Mouse (Mus musculus): ENCODE data around the gene Pitpna. TPM values are rescaled to one million over a fixed set of nuclear protein-coding genes. Genes with fewer than 3 reads are reported as not detected.
A peak's percentile ranks its signal among the peaks of the same experiment; 100 is the strongest.

Gene Pitpna
- polyA plus RNA-seq, 1 experiment: 130 TPM

DNA sequence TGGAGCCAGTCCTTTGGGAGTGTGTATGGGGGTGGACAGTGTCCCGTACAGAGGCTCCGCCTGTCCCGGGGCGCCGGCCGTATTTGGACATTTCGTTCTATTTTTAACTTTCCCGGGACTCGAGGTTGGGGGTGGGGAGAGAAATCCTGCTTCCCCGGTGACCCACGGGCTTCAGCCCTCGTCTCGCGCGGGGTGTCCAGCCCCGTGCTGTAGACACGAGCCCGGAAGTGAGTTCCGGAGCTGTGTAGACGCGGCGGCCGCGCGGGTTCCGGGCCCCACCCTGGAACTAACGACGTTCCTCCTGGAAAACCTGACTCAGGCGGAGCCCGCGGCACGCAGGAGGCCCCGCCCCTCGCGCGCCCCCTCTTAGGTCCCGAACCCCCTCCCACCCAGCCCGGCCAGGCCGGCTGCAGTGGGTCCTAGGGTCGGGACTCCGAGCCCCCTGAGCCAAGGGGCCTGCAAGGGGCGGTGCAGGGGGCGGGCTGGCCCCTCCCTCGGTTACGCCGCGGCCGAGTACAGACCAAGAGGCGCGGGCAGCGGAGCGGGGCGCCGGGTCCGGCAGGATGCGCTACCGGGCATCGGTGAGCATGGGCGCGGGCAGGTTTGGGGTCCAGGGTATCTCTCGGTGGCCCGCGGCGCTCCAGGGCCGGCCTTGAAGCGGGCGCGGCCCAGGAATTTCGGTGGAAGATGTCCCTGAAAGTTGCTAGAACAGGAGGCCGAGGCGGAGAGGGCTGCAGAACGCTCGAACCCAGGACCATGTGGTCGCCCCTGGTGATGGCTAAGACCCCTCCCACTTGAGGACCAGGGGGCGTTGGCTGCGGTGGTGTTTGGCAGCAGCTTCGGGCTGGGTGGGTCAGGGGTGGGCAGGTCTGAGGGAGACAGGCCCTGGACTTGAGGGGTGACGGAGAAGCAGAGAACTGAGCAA, 68.0 kb downstream of the Pitpna start:
- DNase-seq (ENCODE audit: low read depth): peak; percentile 59
- TF ChIP-seq POLR2A (IDR thresholded peaks at IDR 0.05; ENCODE audit: borderline replicate concordance, extremely low read depth, insufficient read depth, insufficient read length, poor library complexity, severe bottlenecking) (0 out of 2 replicates have a peak, but pooled peaks have one; percentile 4), CTCF (IDR thresholded peaks at IDR 0.05; ENCODE audit: borderline replicate concordance, extremely low read depth, insufficient read depth, insufficient read length) (no peak)

DNA sequence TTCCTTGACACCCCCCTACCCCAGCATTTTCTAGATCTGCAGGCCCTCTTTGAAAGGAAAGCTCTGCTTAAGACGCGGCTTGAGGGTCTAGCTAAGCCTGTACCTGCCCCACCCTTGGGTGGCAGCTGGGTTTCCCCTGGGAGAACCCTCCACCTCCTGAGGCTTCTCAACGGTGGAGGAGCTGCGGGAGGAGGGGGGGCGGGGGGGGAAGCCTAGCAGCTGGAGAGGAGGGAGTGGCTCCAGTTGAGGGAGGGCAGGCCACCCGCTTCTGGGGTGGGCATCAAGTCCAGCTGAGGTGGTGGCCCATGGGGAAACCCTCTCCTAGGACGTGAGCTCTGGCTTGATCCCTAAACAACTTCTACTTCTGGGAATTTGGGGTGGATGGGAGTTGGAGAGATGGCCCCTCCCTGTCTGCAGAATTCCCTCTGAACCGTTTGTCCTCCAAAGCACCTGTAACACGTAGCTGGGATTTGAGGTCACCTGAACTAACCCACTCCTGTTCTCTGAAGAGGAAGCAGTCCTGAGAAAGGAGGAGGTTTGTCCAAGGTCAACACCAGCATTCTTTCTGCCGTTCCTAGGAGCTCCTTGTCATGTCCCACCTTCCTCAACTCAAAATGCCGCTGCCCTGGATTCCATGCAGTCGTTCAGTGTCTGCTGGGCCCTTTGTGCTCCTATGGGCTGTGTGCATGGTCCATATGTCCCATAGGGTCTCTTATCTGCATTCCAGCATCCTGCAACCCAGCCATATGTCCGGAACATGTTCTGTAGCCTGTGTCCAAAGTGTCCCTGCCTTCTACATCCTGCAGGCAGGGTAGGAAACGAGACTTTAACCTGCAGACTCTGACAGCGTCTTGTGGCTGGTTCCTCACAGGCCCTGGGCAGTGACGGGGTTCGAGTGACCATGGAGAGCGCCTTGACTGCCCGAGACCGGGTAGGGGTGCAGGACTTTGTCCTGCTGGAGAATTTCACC, 69.0 kb downstream of the Pitpna start:
- TF ChIP-seq CTCF (IDR thresholded peaks at IDR 0.05; ENCODE audit: borderline replicate concordance, extremely low read depth, insufficient read depth, insufficient read length) (no peak), POLR2A (IDR thresholded peaks at IDR 0.05; ENCODE audit: borderline replicate concordance, extremely low read depth, insufficient read depth, insufficient read length, poor library complexity, severe bottlenecking) (no peak)
- DNase-seq (ENCODE audit: low read depth): no peak

DNA sequence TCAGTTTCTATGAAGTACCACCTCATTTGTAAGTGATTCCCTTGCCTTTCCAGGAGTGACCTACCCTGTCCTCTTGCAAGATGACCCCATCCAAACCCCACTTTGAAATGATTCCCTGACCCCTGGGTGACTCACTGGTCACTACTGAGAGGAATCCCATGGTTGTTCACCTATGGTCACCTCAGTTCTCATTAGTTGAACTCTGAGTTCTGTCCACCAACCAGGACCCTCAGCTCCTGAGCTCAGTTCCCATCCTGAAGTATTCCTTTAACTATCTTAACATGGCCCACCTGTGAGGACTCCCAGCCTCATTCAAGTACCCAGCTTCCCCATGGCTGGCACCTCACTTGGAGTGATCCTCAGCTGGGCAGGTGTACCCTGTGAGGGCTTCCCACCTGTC, 69.9 kb downstream of the Pitpna start:
- TF ChIP-seq POLR2A (IDR thresholded peaks at IDR 0.05; ENCODE audit: borderline replicate concordance, extremely low read depth, insufficient read depth, insufficient read length, poor library complexity, severe bottlenecking): no peak
- no peak for TF ChIP-seq CTCF (IDR thresholded peaks at IDR 0.05; ENCODE audit: borderline replicate concordance, extremely low read depth, insufficient read depth, insufficient read length)
- no peak for DNase-seq (ENCODE audit: low read depth)

DNA sequence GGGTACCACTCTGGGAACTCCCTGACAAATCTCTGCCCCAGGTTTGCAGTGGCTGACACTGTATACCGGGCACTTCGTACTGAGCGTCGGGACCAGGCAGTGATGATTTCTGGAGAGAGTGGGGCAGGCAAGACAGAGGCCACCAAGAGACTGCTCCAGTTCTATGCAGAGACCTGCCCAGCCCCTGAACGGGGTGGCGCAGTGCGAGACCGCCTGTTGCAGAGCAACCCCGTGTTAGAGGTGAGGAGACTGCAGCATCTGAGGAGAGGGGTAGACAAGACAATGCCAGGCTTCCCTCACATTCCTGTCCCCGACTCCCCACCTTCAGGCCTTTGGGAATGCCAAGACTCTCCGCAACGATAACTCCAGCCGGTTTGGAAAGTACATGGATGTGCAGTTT, 70.4 kb downstream of the Pitpna start:
- no peak for TF ChIP-seq POLR2A (IDR thresholded peaks at IDR 0.05; ENCODE audit: borderline replicate concordance, extremely low read depth, insufficient read depth, insufficient read length, poor library complexity, severe bottlenecking)
- no peak for TF ChIP-seq CTCF (IDR thresholded peaks at IDR 0.05; ENCODE audit: borderline replicate concordance, extremely low read depth, insufficient read depth, insufficient read length)
- DNase-seq (ENCODE audit: low read depth): no peak

DNA sequence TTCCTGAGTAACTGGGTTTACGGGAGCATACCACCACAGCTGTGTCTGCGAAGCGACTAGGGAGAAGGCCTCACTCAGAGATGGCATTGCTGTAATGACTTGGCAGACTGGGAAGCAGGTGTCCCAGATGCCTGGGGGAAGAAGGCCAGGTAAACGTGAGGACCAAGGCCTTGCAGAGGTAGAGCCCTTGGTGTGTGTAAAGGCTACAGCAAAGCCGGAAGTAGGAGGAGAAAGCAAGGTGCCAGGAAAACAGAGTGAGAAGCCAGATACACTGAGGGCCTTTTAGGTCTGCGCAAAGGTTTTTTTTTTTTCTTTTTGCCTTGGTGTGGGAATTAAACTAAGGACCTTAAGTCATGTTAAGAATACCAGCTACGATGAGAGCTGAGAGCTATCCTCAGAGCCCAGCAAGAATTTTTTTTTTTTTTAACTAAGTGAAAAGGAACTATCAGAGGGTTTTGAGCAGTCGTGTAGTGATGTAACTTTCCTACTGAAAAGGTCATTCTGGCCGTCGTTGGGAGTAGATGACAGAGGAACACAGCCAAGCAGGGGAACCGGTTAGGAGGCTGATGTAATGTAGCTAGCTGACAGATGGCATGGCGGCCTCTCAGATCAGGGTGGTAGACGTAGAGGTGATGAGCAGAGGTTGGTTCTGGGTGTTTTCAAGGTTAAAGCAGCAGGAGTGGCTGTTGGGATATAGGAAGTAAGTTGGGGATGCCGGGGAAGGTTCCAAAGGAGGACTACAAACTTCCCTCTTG, 71.3 kb downstream of the Pitpna start:
- DNase-seq (ENCODE audit: low read depth): no peak
- TF ChIP-seq POLR2A (IDR thresholded peaks at IDR 0.05; ENCODE audit: borderline replicate concordance, extremely low read depth, insufficient read depth, insufficient read length, poor library complexity, severe bottlenecking) (no peak), CTCF (IDR thresholded peaks at IDR 0.05; ENCODE audit: borderline replicate concordance, extremely low read depth, insufficient read depth, insufficient read length) (no peak)

DNA sequence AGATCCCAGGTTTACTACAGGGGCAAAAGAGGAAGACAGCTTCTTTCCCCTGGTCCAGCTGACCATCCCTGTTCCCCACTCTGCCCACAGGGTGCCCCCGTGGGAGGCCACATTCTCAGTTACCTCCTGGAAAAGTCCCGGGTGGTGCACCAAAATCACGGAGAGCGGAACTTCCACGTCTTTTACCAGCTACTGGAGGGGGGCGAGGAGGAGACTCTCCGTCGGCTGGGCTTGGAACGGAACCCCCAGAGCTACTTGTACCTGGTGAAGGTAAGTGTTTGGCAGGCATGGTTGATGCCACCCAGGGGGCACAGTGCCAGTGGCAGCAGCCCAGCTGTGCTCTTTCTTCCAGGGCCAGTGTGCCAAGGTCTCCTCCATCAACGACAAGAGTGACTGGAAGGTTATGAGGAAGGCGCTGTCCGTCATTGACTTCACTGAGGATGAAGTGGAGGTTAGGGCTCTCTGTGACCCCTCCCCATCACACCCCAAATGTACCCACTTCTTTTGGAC, 72.2 kb downstream of the Pitpna start:
- TF ChIP-seq POLR2A (IDR thresholded peaks at IDR 0.05; ENCODE audit: borderline replicate concordance, extremely low read depth, insufficient read depth, insufficient read length, poor library complexity, severe bottlenecking) (no peak), CTCF (IDR thresholded peaks at IDR 0.05; ENCODE audit: borderline replicate concordance, extremely low read depth, insufficient read depth, insufficient read length) (no peak)
- DNase-seq (ENCODE audit: low read depth): no peak

DNA sequence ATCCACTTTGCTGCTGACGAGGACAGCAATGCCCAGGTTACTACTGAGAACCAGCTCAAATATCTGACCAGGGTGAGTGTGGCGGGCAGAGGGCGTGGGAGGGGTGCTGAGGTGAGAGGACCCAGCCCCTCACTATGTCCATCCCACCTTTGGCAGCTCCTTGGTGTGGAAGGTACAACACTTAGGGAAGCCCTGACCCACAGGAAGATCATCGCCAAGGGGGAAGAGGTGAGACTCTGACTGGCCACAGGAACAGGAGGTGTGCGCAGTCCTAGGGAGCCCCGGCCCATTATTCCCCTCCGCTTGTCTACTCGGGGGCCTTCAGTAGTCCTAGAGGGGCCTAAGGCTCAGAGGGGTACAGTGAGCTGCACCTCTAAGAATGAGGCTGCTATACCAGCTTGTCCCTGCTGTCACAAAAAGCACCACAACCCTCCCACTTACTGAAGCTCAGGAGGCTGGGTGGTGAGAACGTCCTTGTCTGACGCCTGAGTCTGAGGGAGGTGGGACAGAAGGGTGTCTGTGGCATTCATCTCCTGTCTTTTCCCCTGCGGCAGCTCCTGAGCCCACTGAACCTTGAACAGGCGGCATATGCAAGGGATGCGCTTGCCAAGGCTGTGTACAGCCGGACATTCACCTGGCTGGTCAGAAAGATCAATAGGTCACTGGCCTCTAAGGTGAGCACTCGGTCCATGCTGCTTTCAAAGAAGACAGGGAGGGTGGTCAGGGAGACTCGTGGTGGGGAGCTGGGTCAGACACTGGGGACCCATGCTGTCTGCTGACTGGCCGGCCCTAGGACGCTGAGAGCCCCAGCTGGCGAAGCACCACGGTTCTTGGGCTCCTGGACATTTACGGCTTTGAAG, 73.3 kb downstream of the Pitpna start:
- no peak for TF ChIP-seq CTCF (IDR thresholded peaks at IDR 0.05; ENCODE audit: borderline replicate concordance, extremely low read depth, insufficient read depth, insufficient read length)
- TF ChIP-seq POLR2A (IDR thresholded peaks at IDR 0.05; ENCODE audit: borderline replicate concordance, extremely low read depth, insufficient read depth, insufficient read length, poor library complexity, severe bottlenecking): no peak
- no peak for DNase-seq (ENCODE audit: low read depth)

DNA sequence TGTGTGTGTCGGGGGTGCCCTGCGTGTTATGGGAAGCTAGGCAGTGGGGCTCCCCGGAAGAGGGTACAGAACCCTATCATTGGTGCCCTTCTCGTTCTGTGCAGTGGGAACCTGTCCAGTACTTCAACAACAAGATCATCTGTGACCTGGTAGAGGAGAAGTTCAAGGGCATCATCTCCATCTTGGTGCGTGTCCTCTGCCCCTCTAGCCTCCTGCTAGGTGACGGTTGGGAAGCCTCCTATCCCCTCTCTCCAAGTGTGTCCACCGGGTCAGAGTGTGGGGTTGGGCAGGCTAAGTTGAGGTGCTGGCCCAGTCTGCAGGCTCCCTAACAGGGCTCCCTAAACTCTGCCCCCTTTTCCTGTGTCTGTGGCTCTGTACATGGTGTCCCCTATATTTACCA, 74.2 kb downstream of the Pitpna start:
- TF ChIP-seq POLR2A (IDR thresholded peaks at IDR 0.05; ENCODE audit: borderline replicate concordance, extremely low read depth, insufficient read depth, insufficient read length, poor library complexity, severe bottlenecking) (no peak), CTCF (IDR thresholded peaks at IDR 0.05; ENCODE audit: borderline replicate concordance, extremely low read depth, insufficient read depth, insufficient read length) (no peak)
- no peak for DNase-seq (ENCODE audit: low read depth)

DNA sequence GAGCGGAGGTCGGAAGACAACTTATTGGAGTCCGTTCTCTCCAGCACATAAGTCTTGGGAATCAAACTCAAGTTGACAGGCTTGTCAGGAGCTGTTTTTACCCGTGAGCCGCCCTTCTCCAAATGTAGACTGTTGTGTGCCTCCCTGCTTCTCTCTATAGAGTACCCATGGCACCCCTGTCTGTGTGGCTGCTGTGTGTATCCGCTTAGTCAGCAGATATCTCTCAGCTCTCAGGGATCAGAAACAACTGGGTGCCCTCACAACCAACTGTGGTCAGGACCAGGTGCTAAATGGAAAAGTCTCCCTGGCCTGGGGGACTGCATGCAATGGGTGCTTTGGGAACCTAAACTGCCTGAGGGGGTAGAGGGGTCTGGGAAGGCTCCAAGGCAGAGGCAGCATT, 78.4 kb downstream of the Pitpna start:
- no peak for TF ChIP-seq POLR2A (IDR thresholded peaks at IDR 0.05; ENCODE audit: borderline replicate concordance, extremely low read depth, insufficient read depth, insufficient read length, poor library complexity, severe bottlenecking)
- DNase-seq (ENCODE audit: low read depth): no peak

DNA sequence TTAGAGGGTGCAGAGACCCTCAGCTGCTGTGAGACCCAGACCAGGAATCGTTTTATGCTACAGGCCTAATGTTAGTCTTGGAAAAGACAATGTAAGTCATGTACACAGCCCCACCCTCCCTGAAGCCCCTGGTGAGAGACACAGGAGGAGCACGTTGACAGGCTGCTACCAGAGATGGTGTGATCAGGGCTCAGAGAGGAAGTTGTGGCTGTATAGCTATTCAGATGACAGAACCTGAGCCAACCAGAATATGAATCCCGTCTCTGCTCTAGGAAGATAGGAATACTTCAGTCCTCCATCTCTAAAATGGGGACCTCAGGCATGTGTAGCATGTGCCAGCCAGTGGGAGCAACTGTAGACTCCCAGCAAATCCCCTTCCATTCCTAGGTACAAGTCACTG, 80.7 kb downstream of the Pitpna start:
- DNase-seq (ENCODE audit: low read depth): no peak

More for the DNA sequence above, 80.7 kb downstream of the Pitpna start:
- no peak for TF ChIP-seq CTCF (IDR thresholded peaks at IDR 0.05; ENCODE audit: borderline replicate concordance, extremely low read depth, insufficient read depth, insufficient read length)
- TF ChIP-seq POLR2A (IDR thresholded peaks at IDR 0.05; ENCODE audit: borderline replicate concordance, extremely low read depth, insufficient read depth, insufficient read length, poor library complexity, severe bottlenecking): no peak
